Mouse (Mus musculus) left cerebral cortex, adult 9 months (tissue): ENCODE results near the gene Gm7168.
"Not testable (repeated sequence)": the region's sequence is repeated elsewhere in the genome, so short reads cannot be mapped to it uniquely, and the experiment has no call there.

Experiments
- DNase-seq, 2 experiments: peaks; one replicate each; pipeline ENCODE4 v3.0.0; 2022; ENCODE audit warnings: low spot score in 2 of 2

The Gm7168 gene

DNA sequence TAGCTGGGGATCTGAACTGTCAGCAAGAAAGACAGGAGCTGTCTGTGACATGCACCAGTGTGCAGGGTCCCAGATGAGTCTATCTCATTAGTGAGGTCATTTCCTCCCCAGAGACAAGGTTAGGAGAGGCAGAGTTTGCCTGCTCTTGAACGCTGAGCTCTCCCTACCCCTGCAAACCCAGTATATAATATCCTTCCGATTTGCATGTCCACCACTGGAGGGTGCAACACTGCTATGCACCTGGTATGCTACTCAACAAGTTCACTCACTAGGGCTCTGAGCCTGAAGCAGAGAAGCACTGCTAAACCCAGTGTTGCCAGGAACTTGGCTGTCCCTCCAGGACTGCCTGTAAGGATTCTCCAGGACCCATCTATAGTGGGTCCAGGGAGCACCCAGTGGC is 45.3 kb downstream of the Gm7168 start:
- not testable (repeated sequence) for DNase-seq
